Mouse (Mus musculus) cortical plate, adult 2 months (tissue): Measurements from ENCODE around the gene Rfxap.

ENCODE experiments used
- CTCF ChIP-seq: fragments of 200-500 bp; IDR thresholded peaks from 2 replicates; pipeline ENCODE4 v1.5.1; 2011; ENCODE audit warnings: mild to moderate bottlenecking, control low read depth, low read length; ENCODE audit not compliant: insufficient read depth; ENCODE audit errors: extremely low read depth
- POLR2A ChIP-seq: fragments of 200-500 bp; IDR thresholded peaks from 2 replicates; pipeline ENCODE4 v1.6.1; 2011; ENCODE audit warnings: mild to moderate bottlenecking, low read length, control low read depth; ENCODE audit not compliant: insufficient read depth; ENCODE audit errors: extremely low read depth

DNA sequence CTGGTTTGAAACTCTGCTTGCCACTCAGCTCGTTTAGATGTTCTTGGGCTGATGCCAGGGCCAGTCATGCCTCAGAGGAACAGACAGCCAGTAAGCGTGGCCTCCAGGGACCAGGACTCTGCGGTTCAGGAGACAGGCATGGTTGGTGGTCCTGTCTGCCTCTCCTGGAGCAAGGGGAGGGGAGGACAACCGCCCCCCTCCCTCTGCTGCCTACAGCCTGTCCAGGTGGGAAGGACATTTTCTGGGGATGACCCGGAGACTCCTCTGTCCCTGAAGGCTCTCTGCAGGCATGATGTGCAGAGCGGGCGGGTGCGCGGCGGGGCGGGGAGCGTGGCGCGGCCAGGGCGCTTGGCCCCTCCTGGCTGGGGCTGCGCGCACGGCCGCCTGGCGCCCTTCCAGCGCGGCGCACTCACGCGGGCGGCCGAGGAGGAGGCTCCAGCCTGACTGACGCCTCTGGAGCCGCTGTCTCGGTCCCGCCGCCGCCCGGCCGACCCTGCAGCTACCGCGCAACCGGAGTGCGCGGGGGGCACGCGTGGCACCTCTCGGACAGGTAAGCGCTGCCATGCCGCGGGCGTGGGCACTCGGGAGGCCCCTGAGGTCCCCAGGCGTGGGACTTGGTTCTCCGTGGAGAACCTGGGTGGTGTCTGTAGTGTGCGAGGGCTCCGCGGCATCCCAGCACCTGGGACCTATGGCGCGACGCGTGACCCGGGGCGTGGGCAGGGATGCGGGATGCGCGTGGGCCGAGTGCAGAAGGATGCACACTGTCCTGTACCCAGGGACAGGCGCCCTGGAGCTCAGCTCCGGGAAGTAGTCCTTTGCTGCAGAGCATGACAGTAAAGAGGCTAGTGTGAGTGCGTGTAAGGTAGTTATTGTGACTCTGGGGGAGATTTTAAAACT, 52.2 kb downstream of the Rfxap start, which contains the start of gene Smad9:
- TF ChIP-seq CTCF (no peak), POLR2A (no peak)
